Mouse (Mus musculus): ENCODE results near the gene Slx4ip.
"Not testable (repeated sequence)": the region's sequence is repeated elsewhere in the genome, so short reads cannot be mapped to it uniquely, and the experiment has no call there.

Gene Slx4ip

DNA sequence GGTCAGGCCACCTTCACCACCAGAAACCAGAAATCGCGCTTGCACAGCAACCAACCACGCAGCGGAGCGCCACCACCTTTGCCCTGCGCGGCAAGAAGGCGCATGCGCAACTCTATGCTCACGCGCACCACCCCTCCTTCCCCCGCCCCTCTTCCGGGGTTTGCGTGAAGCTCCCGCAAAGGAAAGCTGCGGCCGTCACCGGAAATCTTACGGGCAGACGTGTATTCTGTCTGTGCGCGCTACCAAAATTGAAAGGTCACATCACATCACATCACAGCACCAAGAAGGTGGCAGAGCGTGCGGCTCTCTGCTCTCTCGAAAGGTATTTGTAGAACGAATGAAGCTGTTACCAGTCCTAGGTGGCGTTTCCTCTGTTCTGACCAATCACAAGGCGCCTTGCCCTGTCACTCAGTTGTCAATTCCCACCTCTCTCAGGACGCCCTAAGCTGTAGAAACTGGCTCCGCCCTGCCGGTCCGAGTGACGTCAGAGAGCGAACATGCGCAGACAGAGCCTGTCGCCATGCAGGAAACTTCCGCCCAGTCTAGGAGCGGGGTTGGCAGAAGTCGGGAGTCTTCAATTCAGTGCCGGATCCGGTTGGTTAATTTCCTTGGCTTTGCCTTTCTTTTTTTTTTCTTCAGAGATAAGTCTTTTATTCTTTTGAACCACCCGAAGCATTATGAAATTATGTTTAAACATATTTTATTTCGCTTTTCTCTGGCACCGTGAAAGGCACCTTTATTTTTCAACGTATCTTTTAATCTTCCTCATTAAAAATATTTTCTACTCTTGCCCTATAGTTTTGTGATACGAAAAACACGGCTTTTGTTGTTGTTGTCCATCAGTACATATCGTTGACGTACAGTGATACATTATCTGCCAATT is at the start of gene Slx4ip, which contains the start of the genes AL731706.1 and Mkks:
Gene Slx4ip, plus strand, starts transcription at position 151 of the 883 bp plus-strand sequence.
Gene AL731706.1, minus strand, starts transcription at position 322 of the 883 bp plus-strand sequence.
Gene Mkks, minus strand, starts transcription at position 322 of the 883 bp plus-strand sequence.
- peak; percentile 100 for DNase-seq (ENCODE audit: low read depth, low spot score)

DNA sequence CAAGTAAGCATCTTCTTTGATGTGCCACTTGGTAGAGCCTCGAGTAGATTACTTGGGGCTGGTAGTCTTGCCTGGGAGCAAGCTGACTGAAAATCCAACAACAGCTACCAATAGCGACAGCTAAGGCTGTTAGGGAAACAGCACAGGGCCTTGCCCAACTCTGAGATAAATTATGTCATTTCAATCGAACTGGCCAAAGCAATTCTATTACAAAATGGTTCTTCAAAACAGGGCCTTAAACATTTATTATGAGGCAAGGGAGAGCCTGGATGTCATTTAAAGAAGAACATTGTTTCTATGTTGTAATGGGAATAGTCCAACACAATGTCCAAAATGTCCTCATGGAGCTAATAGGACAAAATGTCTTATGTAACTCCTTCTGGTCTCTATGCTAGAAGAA is 40.7 kb upstream of the Slx4ip start:
- no peak for DNase-seq (ENCODE audit: low read depth, low spot score)

DNA sequence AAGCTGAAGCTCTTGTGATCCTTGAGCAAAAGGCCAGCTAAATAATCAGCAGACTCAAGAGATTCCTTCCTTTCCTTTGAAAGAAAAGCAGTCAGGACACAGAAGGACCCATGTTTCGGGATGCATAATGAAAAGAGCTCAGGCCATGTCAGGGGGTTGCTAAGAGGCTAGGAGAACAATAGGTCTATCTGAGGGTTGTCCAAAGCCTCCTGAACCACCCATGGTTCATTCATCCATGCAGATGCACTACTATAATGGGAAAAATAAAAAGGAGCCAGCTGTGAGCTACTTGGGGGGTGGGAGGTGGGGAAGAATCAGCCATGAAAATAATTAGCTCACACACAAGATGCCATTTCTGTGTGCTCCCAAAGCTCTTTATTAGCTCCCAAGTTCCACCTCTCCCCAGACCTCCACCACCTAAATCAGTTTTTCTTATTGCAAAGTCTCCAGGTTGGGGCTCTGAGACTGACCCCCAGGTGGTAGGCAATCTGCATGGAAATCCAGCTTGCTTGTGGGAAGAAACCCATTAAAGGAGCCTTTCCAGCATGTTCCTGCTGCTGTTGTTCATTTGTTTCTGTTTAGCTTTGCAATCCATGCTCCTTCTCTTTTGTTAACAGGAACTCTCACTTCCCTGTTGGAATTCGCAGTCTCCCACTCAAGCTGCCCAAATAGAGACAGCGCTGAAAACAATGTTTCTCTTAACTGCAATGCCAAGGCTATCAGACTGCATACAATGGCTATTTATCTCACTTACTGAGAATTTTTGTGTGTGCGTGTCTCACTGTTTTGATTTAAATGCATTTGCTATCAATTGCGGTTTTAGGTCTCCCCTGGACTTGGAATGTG is 36.3 kb upstream of the Slx4ip start:
- peak; percentile 8 for DNase-seq (ENCODE audit: low read depth, low spot score)

DNA sequence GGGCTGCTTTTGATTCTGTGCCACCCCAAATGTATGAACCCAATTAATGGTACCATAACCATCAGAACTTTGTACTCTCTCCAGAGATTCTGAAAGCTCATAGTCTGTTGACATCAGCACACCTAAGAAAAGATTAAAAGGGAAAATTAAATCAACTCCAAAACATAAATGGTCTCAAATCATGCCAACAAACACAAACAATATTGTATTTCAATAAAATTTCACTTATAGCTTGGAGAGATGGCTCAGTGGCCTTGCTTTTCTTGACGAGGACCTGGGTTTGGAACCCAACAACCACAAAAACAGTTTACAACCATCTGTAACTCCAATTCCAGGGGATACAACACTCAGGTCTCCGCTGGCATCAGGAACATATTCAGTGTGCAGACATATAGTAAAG is 5.4 kb upstream of the Slx4ip start, which contains the start of gene AL731706.2:
Gene AL731706.2, minus strand, starts transcription at position 101 of the 400 bp plus-strand sequence.
- no peak for DNase-seq (ENCODE audit: low read depth, low spot score)

DNA sequence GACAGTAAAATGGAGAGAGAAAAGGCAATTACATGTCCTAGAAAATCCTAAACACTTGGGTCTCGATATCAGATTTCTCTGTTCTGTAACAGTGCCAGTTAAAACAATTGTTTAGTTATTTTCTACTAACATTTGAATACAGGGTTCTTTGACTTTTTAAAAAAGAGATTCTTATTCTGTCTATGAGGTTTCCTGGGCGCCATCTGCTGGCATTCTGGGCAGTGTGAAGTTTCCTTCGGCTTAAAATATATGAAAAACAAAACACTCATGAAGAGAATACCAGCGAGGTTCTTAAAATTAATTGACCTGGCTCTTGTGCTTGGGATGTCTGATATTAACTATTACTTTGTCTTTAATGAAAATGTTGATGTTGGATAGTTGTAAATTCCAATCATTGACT is 4.2 kb upstream of the Slx4ip start:
- DNase-seq (ENCODE audit: low read depth, low spot score), result peak; percentile 22

DNA sequence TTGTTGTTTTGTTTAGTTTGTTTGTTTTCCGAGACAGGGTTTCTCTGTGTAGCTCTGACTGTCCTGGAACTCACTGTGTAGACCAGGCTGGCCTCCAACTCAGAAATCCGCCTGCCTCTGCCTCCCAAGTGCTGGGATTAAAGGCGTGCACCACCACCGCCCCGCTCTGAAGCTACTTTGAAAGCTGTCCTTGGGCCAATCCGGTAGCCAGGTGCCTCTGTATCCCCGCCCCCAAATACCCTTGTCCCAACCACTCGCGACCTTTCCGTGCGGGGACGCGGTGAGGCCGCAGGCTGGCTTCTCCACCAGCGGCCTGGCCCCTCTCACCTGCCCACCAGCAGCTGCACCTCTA is 326 bp upstream of the Slx4ip start:
- not testable (repeated sequence) for DNase-seq (ENCODE audit: low read depth, low spot score)

DNA sequence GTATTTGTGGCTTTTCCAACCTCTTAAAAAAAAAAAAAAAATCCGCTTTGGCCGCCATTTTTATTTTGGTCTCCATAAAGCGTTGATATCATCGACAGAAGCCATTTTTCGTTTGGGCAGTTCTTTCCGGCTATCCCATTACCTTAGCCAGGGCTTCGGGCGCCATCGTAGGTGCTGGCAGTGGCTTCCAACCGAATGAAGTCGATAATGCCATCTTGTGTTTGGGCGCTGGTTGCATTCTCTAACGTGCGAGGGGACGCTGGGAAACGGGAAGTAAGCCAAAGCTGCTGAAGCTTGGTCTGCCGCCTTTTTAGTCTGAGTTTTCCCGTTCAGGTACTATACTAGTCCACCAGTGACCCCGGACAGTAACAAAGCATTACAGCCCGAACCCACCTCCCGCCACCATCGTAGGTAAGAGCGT is 943 bp downstream of the Slx4ip start:
- DNase-seq (ENCODE audit: low read depth, low spot score), result peak; percentile 99

DNA sequence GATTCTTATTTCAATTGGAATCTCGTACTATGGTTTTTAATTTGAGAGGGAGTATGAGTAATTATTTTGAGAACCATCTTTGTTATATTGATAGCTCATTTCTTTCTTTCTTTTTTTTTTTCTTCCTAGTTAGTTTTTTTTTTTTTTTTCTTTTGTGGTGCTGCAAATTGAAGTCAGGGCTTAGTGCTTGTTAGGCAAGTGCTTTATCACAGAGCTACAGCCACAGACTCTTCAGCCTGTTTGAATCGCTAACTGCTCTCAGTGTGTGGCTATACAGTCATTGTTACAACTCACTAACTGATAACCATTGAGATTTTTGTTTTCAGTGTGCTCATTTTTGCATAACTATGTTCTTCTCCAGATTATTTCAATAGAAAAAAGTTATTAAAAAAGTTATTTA is 3.5 kb downstream of the Slx4ip start:
- no peak for DNase-seq (ENCODE audit: low read depth, low spot score)

DNA sequence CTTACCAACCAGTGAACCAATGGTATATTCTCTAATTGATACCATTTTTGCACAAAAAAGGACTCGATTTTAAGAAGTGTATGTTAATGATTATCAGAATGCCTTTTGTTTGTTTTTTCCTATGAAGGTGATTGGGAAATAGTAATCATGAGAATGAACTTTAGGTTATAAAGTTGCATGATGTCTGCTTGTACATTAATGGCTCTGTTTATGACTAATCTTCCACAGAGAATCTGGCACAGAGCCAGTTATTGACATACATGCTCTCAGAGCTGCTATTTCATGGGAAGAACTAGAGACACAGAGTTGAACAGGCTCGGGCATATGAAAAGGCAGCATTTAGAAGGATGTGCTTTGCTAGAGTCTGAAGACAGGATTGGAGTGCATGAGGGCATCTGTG is 5.1 kb downstream of the Slx4ip start:
- DNase-seq (ENCODE audit: low read depth, low spot score), result no peak

DNA sequence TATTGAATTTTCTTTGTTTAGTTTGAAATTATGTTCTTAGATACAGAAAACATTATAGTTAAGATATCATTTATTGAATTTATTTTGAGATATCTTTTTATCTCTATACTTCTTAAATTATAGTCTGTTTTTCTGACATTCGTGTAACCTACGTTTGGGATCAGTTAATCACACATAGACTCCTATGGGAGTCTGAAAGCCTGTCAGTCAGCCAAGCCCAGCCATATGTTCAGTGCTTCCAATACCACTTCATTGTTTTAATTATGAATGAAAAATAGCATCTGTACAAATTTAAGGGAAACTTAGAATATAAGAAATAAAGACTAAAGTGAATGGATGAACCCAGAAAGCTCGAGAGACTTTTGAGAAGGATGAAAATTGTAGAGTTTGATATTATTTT is 17.6 kb downstream of the Slx4ip start:
- DNase-seq (ENCODE audit: low read depth, low spot score), result no peak

DNA sequence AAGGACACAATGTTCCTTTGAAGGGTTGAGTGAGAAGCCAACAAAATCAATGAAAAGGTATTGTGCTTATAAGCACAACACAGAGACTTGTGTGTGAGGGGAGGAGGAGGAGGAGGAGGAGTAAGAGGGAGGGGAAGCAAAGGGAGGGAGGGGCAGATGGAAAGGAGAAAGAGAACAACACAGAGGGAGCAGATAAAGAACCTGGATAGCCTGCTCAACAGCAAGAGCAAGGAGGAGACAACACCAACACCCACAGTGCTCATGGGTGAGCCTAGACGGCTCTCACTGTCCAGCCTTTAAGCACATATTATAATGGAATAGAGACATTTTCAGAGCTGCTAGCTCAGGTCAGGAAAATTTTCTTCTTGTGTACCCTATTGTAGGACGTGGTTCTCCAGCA is 18.3 kb downstream of the Slx4ip start:
- no peak for DNase-seq (ENCODE audit: low read depth, low spot score)

DNA sequence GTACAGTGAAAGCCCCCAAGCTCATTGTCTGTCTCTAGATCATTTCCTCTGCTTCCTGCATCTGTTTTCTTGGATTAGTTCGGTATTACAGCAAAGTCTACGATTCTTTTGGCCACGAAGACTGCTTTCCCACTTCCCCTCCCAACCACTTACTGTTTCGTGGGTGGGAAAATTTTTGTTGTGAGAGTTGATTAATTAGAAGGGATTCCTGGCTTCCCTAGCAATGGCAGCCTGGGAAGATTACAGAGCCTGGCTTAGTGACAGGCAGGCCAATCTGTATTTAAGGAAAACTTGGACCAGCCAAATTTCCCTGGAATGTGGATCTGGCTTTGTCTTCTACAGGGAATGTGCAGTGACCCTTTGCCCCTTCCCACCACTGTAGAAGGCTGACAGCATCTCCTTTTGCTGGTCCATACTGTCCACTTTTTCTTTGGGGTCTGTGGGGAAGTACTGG is 21.0 kb downstream of the Slx4ip start:
- DNase-seq (ENCODE audit: low read depth, low spot score), result no peak

DNA sequence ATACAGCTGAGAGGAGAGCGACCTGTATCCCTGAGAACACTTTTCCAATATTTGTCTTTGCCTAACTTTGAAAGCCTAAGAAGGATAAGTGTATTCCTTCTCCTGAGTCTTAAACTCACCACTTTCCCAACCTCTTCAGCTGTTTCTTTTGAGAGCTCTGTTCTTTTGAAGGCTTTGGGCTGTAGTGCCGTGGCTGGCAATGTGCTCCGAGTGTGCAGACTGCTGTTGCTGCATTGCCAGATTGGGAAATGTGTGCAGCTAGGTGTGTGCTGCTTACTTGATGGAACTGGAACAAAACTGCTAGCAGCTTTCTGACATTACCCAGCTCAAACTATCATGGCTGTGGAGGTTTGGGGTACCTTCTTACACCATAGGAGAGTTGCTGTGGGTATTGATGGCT is 22.0 kb downstream of the Slx4ip start:
- no peak for DNase-seq (ENCODE audit: low read depth, low spot score)

DNA sequence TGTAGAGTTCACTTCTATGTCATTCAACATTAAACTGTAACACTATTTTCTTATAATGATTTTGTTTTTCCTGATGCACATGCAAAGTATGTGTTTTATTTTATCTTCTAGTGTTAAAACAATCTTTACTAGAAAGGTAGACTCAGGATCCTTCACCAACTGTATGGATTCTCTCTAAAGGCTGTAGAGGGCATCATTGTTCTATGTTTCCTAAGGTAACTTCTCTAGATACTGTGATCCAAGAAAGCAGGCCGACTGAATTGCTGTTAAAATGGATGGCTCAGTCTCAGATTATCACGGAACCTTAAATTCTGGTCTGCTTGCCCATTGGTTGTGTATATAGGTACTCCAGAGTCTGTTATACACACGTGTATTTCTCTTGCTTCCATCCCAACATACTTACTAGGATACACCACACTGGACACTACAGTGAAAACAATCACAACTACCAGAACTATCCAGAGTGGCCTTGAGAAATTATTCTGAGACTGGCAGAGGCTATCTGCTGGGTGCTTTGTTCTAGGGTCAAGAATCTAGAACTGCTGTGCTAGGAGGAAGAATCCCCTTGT is 23.4 kb downstream of the Slx4ip start:
- peak; percentile 41 for DNase-seq (ENCODE audit: low read depth, low spot score)

DNA sequence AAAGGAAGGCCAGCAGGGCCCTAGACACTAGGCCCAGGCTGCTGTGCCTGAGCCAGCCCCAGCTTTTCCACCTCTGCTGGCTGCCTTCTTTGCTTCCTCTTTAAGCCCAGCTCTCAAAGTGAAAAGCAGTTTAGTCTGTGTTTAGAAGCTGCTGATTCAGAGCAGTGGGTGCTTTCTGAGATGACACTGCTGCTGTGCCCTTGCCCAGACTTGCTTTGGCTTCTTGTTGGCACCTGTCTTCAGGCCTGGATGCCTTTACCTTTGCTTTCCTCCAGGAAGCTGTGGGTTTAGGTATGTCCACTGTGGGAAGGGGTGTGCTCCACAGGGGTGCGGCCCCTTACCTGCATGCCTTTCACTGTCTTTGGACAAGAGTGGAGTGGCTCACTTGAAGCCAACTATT is 28.4 kb downstream of the Slx4ip start:
- no peak for DNase-seq (ENCODE audit: low read depth, low spot score)

DNA sequence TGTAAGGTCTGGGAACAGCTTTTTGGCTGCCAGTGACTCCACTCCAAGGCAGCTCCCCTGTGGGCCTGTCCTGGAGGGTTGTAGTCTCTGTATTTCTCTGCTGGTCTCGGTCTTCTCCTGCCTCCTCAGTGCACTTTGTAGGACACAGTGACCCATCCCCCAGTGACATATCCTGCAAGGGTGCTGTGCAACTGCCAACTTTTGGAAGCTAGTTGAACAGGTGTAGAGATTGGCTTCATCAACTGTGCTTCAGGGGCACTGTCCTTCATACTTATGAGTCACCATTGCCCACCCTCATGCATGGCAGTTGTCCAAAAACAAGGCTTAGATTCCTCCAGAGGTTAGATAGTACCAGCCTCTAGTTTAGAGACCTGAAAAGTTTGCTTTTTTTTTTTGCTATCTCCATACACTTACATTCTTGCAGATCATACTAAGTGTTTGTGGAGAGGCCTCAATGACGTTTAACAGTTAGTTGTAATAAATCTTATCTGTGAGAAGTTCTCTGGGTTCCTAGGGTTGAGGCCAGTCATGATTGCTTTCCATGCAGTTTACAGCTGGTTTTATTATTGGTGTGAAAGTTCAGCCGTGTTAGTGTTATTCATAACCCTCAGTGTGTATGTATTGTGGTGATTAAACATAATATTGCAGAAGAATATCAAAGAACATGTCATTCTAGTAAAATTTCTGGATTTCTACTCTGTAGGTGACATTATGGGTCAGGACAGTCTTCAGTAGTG is 29.4 kb downstream of the Slx4ip start:
- DNase-seq (ENCODE audit: low read depth, low spot score), result no peak

DNA sequence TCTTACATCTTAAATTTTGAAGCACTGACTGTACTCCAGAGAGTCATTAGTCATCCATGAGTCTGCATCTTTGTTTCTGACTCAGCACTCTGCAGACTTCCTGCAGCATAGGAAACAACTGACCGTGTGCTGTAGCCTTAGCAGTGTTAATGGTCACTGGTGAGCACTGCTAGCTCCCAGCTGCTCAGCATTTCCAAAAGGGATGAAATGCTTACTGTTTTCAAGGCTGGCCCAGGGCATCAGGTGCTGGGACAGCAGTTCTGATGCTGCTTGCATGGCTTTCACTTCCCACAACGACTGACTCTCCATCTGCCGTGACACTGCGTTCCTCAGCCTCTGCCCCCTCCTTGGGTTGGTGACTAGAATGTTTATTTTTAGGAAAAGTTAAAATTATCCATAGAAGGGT is 30.0 kb downstream of the Slx4ip start:
- peak; percentile 44 for DNase-seq (ENCODE audit: low read depth, low spot score)

DNA sequence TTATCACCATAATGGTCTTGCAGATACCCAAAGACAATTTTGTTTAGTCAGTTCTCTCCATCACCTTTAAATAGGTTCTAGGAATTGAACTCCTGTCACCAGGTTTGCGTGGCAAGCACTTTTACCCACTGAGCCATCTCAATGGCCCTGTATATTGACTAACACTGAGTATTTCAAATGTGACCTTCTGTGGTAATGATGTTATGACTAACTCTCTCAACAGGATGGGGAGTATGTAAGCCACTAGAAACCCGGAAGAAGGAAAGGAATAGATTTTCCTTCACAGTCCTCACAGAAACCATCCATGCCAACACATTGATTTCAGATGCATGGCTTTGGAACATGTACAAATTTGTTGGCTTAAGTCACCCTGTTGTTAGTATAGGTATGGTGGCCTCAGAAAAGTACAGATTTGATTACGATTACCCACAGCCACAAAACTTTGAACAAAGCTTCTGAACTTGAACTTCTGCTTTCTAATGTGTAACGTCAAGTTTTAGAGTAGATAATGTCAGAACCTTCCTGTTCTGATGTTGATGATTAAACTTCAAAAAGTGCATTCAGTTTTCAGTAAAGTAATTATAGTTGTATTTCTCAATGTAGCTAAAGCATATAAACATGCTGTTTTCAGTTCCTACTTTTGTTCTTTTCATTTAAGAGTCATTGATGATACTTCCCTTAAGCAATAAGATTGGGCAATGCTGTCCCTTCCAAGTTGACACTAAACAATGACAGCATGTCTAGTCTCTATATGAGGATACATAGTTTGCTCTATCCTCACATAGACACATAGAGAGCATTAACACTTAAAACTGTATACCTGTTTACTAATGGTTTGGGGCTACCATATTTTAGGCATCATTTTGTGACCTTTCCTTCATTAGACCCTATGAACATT is 45.6 kb downstream of the Slx4ip start:
- no peak for DNase-seq (ENCODE audit: low read depth, low spot score)

DNA sequence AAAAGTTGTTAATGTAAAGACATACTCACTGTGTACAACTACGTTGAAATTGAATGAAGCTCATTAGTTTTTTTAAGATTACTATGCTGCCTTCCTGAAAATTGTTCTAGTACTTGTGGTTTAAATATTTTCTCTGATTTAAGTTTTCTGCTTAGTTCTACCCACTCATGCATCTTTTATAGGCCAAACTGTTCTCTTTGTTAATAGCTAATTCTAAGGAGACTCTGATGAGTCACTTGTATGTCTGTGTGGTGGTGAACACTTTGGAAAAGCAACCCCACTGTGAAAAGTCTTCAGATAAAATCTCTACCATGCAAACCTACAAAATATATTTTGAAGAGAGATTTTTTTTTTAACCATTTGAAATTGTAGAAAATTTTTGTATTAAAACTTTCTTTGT is 47.2 kb downstream of the Slx4ip start:
- peak; percentile 28 for DNase-seq (ENCODE audit: low read depth, low spot score)

DNA sequence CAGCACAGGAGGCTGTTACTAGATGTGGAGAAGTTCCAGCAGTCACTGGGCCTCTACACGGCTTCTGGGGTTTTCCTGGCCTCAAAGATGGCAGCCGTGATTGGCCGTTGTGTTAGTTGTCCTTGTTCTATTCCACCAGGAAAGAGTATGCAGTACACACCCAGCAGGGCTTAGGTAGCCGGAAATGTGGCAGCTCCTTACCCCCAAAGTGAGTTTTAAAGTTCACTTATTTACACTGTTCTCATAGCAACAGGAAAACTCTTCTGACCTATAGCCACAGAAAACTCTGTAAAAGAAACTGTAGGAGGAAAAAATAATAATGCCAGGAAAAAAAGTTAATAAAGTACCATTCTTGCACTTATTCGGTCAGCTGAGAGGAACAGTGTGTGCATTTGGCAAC is 55.3 kb downstream of the Slx4ip start:
- DNase-seq (ENCODE audit: low read depth, low spot score), result no peak

All from telencephalon, adult 2 months (tissue).